In genomic region chr5:77285685-77286084, GRCm38 (mm10) we compare ENCODE assay signal across 25 mouse cellular contexts. TPM values are rescaled to one million over a fixed set of nuclear protein-coding genes. Genes with fewer than 3 reads are reported as not detected.
DNase-seq lines count a peak whose midpoint lies in the region; ATAC-seq and TF ChIP-seq lines count a peak whose summit lies in the region.
"Had no signal": no experiment of that assay in that cellular context is flagged by ENCODE, and none has a peak within 500 bp of the region (broad histone marks: within the 10 kb centered on the region; RNA-seq: fewer than 3 reads in every experiment).

No protein-coding gene starts in this region.

- H3K9me3 ChIP-seq in forebrain, postnatal 0 days (ENCODE audit: low read length) = no peaks in the 10 kb centered on the region
- H3K9me3 ChIP-seq: embryonic facial prominence, embryonic 13.5 days; embryonic facial prominence, embryonic 15.5 days; forebrain, embryonic 10.5 days; forebrain, embryonic 12.5 days had no signal

- H3K4me3 ChIP-seq in forebrain, postnatal 0 days (ENCODE audit: low read depth, low read length) = no peak overlapping the region
- H3K4me3 ChIP-seq: embryonic facial prominence, embryonic 13.5 days; embryonic facial prominence, embryonic 15.5 days; erythroblast, embryonic 14.5 days; forebrain, embryonic 10.5 days; forebrain, embryonic 12.5 days had no signal

- no peaks in the 10 kb centered on the region for H3K4me1 ChIP-seq in forebrain, postnatal 0 days (ENCODE audit: insufficient read depth)
- H3K4me1 ChIP-seq: embryonic facial prominence, embryonic 13.5 days; embryonic facial prominence, embryonic 15.5 days; forebrain, embryonic 10.5 days; forebrain, embryonic 12.5 days had no signal

- H3K36me3 ChIP-seq in forebrain, postnatal 0 days (ENCODE audit: insufficient read depth) = peaks cover 41% of the 10 kb centered on the region

- peak; percentile 69 for ATAC-seq in CD4-positive, CD25-positive, alpha-beta regulatory T cell, adult 4 months
- ATAC-seq in activated CD4-positive, CD25-positive, alpha-beta regulatory T cell, adult 4 months = peak; percentile 50
- peak; percentile 72 for ATAC-seq in inflammation-experienced regulatory T-cells, adult 6 months
- ATAC-seq in forebrain, postnatal 0 days = no peak
- ATAC-seq: forebrain, embryonic 14.5 days; forebrain, embryonic 16.5 days had no signal

- no peak for TF ChIP-seq CTCF in forebrain, postnatal 0 days (IDR thresholded peaks at IDR 0.05; ENCODE audit: low read depth)

- DNase-seq in CD4-positive helper T cell, adult 2 months (ENCODE audit: low read depth, low spot score) = peak; percentile 34
- no peak for DNase-seq in forebrain, postnatal 0 days
- DNase-seq in spleen, postnatal 10 days (ENCODE audit: low spot score in 2 of 2) = no peak
- DNase-seq in adrenal gland, adult 18-20 months (ENCODE audit: low spot score in 2 of 2) = no peak
- no peak for DNase-seq in B cell, adult 2 months
- DNase-seq: adrenal gland, adult 2 months; adrenal gland, postnatal 10 days; adrenal gland, postnatal 25 days; cerebellum, adult 11 months; cerebellum, adult 18-20 months; cerebellum, adult 8-10 months; cerebellum, adult 9-11 months; cerebellum, postnatal 14 days; cerebellum, postnatal 36 days; embryo, embryonic 11 days had no signal

- 75% methylated on average over 7 of the region's 7 CpGs for WGBS in forebrain, postnatal 0 days

- no peak overlapping the region for H3K4me2 ChIP-seq in forebrain, postnatal 0 days (ENCODE audit: low read depth)
- H3K4me2 ChIP-seq: embryonic facial prominence, embryonic 13.5 days; embryonic facial prominence, embryonic 15.5 days; forebrain, embryonic 12.5 days had no signal

- no peak overlapping the region for H3K9ac ChIP-seq in forebrain, postnatal 0 days
- H3K9ac ChIP-seq: embryonic facial prominence, embryonic 13.5 days; embryonic facial prominence, embryonic 15.5 days; forebrain, embryonic 12.5 days had no signal

- H3K27me3 ChIP-seq in forebrain, postnatal 0 days (ENCODE audit: insufficient read depth, low read length) = no peaks in the 10 kb centered on the region
- H3K27me3 ChIP-seq: embryonic facial prominence, embryonic 13.5 days; embryonic facial prominence, embryonic 15.5 days; forebrain, embryonic 12.5 days had no signal

- no peak overlapping the region for H3K27ac ChIP-seq in forebrain, postnatal 0 days (ENCODE audit: low read depth, low read length)
- H3K27ac ChIP-seq: embryonic facial prominence, embryonic 13.5 days; embryonic facial prominence, embryonic 15.5 days; forebrain, embryonic 10.5 days; forebrain, embryonic 12.5 days had no signal

RNA-seq across cellular contexts. Expression of gene Rest, which starts 20.4 kb away (rescaled TPM):
- polyA plus RNA-seq in CD4-positive, CD25-positive, alpha-beta regulatory T cell, adult 4 months (2017; shearing (Covaris generic)) = 10 to 100 TPM; 12.7 to 16.2 TPM
- polyA plus RNA-seq in activated CD4-positive, CD25-positive, alpha-beta regulatory T cell, adult 4 months (2017; shearing (Covaris generic)) = 10 to 100 TPM; 16.3 to 17.6 TPM
- 10 to 100 TPM; 11.8 to 18.0 (median 17.7) TPM for polyA plus RNA-seq in inflammation-experienced regulatory T-cells, adult 6 months (2017; shearing (Covaris generic))
- total RNA-seq in forebrain, postnatal 0 days (2014; rRNA removed) = 5.2 and 8.3 TPM in 2 replicates
- polyA plus RNA-seq in forebrain, postnatal 0 days (2015; fragmentation: Nextera tagmentation; extraction: Ambion mirVana) = 2.2 and 3.1 TPM in 2 replicates
- 10 to 100 TPM; 19.5 to 21.6 TPM for total RNA-seq in adrenal gland, adult 18-20 months (2021)

RNA-seq across cellular contexts. Expression of gene Noa1, which starts 24.2 kb away (rescaled TPM):
- polyA plus RNA-seq in CD4-positive, CD25-positive, alpha-beta regulatory T cell, adult 4 months (2017; shearing (Covaris generic)) = 1 to 10 TPM; 2.2 to 5.7 TPM
- polyA plus RNA-seq in activated CD4-positive, CD25-positive, alpha-beta regulatory T cell, adult 4 months (2017; shearing (Covaris generic)) = 1 to 10 TPM; 5.0 to 8.3 TPM
- polyA plus RNA-seq in inflammation-experienced regulatory T-cells, adult 6 months (2017; shearing (Covaris generic)) = 1 to 10 TPM; 4.3 to 6.2 (median 4.8) TPM
- total RNA-seq in forebrain, postnatal 0 days (2014; rRNA removed) = 16.2 and 18.6 TPM in 2 replicates
- 32.5 and 36.6 TPM in 2 replicates for polyA plus RNA-seq in forebrain, postnatal 0 days (2015; fragmentation: Nextera tagmentation; extraction: Ambion mirVana)
- 10 to 100 TPM; 22.5 to 25.9 TPM for total RNA-seq in adrenal gland, adult 18-20 months (2021)

RNA-seq across cellular contexts. Expression of gene Polr2b, which starts 24.3 kb away (rescaled TPM):
- polyA plus RNA-seq in CD4-positive, CD25-positive, alpha-beta regulatory T cell, adult 4 months (2017; shearing (Covaris generic)) = 10 to 100 TPM; 53.9 to 67.1 TPM
- polyA plus RNA-seq in activated CD4-positive, CD25-positive, alpha-beta regulatory T cell, adult 4 months (2017; shearing (Covaris generic)) = 10 to 100 TPM; 45.0 to 49.2 TPM
- 10 to 100 TPM; 51.5 to 53.3 (median 51.6) TPM for polyA plus RNA-seq in inflammation-experienced regulatory T-cells, adult 6 months (2017; shearing (Covaris generic))
- total RNA-seq in forebrain, postnatal 0 days (2014; rRNA removed) = 76.2 and 97.5 TPM in 2 replicates
- 50.7 and 53.2 TPM in 2 replicates for polyA plus RNA-seq in forebrain, postnatal 0 days (2015; fragmentation: Nextera tagmentation; extraction: Ambion mirVana)
- 10 to 100 TPM; 37.2 to 88.7 TPM for total RNA-seq in adrenal gland, adult 18-20 months (2021)
